Mouse (Mus musculus): ENCODE data around the gene Mid1.

DNA sequence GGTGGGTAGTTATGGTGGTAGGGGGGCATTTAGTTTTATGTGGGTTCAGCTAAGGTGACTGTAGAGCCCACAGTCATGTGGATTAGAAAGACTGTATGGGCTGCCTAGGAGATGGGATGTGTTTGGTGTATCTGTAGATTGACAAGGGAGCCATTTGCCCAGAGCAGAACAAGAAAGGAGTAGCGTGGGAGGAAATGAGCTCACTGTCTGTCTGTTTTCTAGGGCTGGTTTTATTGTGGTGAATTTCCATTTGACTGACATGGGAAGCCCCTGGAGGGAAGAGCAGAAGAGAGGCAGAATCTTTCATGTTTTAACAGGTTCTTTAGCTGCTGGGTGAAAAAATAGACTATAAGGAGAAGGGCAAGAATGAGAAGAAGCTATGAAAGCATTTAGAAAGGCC is 238.4 kb downstream of the Mid1 start:
- no peak for TF ChIP-seq CTCF (IDR thresholded peaks at IDR 0.05; ENCODE audit: low read depth, low read length)
- no peak for TF ChIP-seq POLR2A (IDR thresholded peaks at IDR 0.05; ENCODE audit: extremely low read depth, insufficient read depth, low read length)
